Mouse (Mus musculus) cortical plate, adult 2 months (tissue): ENCODE measurements at regions not wholly inside any gene's neighbourhood (a gene's known extent, or its start where the extent isn't known, plus 50 kb on each side); places are given as distances from the start of the nearest gene placed in this dataset.

Experiments used
- CTCF ChIP-seq: fragments of 200-500 bp; IDR thresholded peaks from 2 replicates; pipeline ENCODE4 v1.5.1; 2011; ENCODE audit warnings: mild to moderate bottlenecking, control low read depth, low read length; ENCODE audit not compliant: insufficient read depth; ENCODE audit errors: extremely low read depth
- POLR2A ChIP-seq: fragments of 200-500 bp; IDR thresholded peaks from 2 replicates; pipeline ENCODE4 v1.6.1; 2011; ENCODE audit warnings: mild to moderate bottlenecking, low read length, control low read depth; ENCODE audit not compliant: insufficient read depth; ENCODE audit errors: extremely low read depth

GRCm38 (mm10) chr6:35940071-35940470 lies 400.4 kb upstream of the Mtpn start:
- TF ChIP-seq POLR2A, result no peak
- no peak for TF ChIP-seq CTCF
